Mouse (Mus musculus): ENCODE data around the gene Tspan14. TPM values are rescaled to one million over a fixed set of nuclear protein-coding genes. Genes with fewer than 3 reads are reported as not detected.
A peak's percentile ranks its signal among the peaks of the same experiment; 100 is the strongest.

The Tspan14 gene
- polyA plus RNA-seq, 1 experiment, result 94.2 TPM

GRCm38 (mm10) chr14:40886428-40887202, 80.0 kb downstream of the Tspan14 start:
- no peak for DNase-seq
- WGBS, result 83% methylated on average over 6 of the region's 6 CpGs
- H3K4me1 ChIP-seq (ENCODE audit: control insufficient read depth, insufficient read depth, low read length), result peaks cover 3% of the 10 kb centered on the region; the same call in 1 of the 2 replicates
- TF ChIP-seq POLR2A (IDR thresholded peaks at IDR 0.05; ENCODE audit: borderline replicate concordance, extremely low read depth, low read depth, low read length), result no peak
- TF ChIP-seq CTCF (IDR thresholded peaks at IDR 0.05; ENCODE audit: insufficient read depth, low read length), result peak; percentile 31; the same call in 1 of the 2 replicates
- H3K4me3 ChIP-seq (replicated peaks; ENCODE audit: extremely low read depth, low read depth, low read length), result no peak overlapping the region

- TF ChIP-seq POLR2A (IDR thresholded peaks at IDR 0.05; ENCODE audit: borderline replicate concordance, extremely low read depth, low read depth, low read length) (no peak), CTCF (IDR thresholded peaks at IDR 0.05; ENCODE audit: insufficient read depth, low read length) (no peak)
- H3K4me3 ChIP-seq (replicated peaks; ENCODE audit: extremely low read depth, low read depth, low read length), result no peak overlapping the region
- H3K4me1 ChIP-seq (ENCODE audit: control insufficient read depth, insufficient read depth, low read length), result peaks cover 3% of the 10 kb centered on the region; the same call in 1 of the 2 replicates
- WGBS, result 10% methylated on average over 1 of the region's 1 CpGs
- no peak for DNase-seq
Measured at GRCm38 (mm10) chr14:40885752-40886151, 80.9 kb downstream of the Tspan14 start.

- no peak for TF ChIP-seq POLR2A (IDR thresholded peaks at IDR 0.05; ENCODE audit: borderline replicate concordance, extremely low read depth, low read depth, low read length)
- no peak for TF ChIP-seq CTCF (IDR thresholded peaks at IDR 0.05; ENCODE audit: insufficient read depth, low read length)
- 24% methylated on average over 4 of the region's 4 CpGs for WGBS
Measured at GRCm38 (mm10) chr14:40885225-40885624, 81.4 kb downstream of the Tspan14 start.

GRCm38 (mm10) chr14:40874565-40874964, 92.0 kb downstream of the Tspan14 start:
- no peak overlapping the region for H3K4me3 ChIP-seq (replicated peaks; ENCODE audit: extremely low read depth, low read depth, low read length)
- no peak for TF ChIP-seq CTCF (IDR thresholded peaks at IDR 0.05; ENCODE audit: insufficient read depth, low read length)
- TF ChIP-seq POLR2A (IDR thresholded peaks at IDR 0.05; ENCODE audit: borderline replicate concordance, extremely low read depth, low read depth, low read length), result no peak

More at GRCm38 (mm10) chr14:40885225-40885624, 81.4 kb downstream of the Tspan14 start:
- peak; percentile 30 for DNase-seq
- H3K4me1 ChIP-seq (ENCODE audit: control insufficient read depth, insufficient read depth, low read length), result peaks cover 3% of the 10 kb centered on the region; the same call in 1 of the 2 replicates
- H3K4me3 ChIP-seq (replicated peaks; ENCODE audit: extremely low read depth, low read depth, low read length), result no peak overlapping the region

GRCm38 (mm10) chr14:40873961-40874360, 92.6 kb downstream of the Tspan14 start:
- Histone ChIP-seq H3K4me1 (ENCODE audit: control insufficient read depth, insufficient read depth, low read length) (no peaks in the 10 kb centered on the region), H3K4me3 (replicated peaks; ENCODE audit: extremely low read depth, low read depth, low read length) (no peak overlapping the region)
- no peak for DNase-seq
- TF ChIP-seq POLR2A (IDR thresholded peaks at IDR 0.05; ENCODE audit: borderline replicate concordance, extremely low read depth, low read depth, low read length) (no peak), CTCF (IDR thresholded peaks at IDR 0.05; ENCODE audit: insufficient read depth, low read length) (no peak)
- 85% methylated on average over 5 of the region's 5 CpGs for WGBS

More at GRCm38 (mm10) chr14:40874565-40874964, 92.0 kb downstream of the Tspan14 start:
- H3K4me1 ChIP-seq (ENCODE audit: control insufficient read depth, insufficient read depth, low read length), result no peaks in the 10 kb centered on the region
- DNase-seq, result no peak

GRCm38 (mm10) chr14:40870598-40870997, 96.0 kb downstream of the Tspan14 start:
- no peak overlapping the region for H3K4me3 ChIP-seq (replicated peaks; ENCODE audit: extremely low read depth, low read depth, low read length)
- 55% methylated on average over 3 of the region's 3 CpGs for WGBS
- no peaks in the 10 kb centered on the region for H3K4me1 ChIP-seq (ENCODE audit: control insufficient read depth, insufficient read depth, low read length)
- DNase-seq, result no peak
- no peak for TF ChIP-seq CTCF (IDR thresholded peaks at IDR 0.05; ENCODE audit: insufficient read depth, low read length)
- no peak for TF ChIP-seq POLR2A (IDR thresholded peaks at IDR 0.05; ENCODE audit: borderline replicate concordance, extremely low read depth, low read depth, low read length)

GRCm38 (mm10) chr14:40864811-40865514, 101.6 kb downstream of the Tspan14 start:
- no peak overlapping the region for H3K4me3 ChIP-seq (replicated peaks; ENCODE audit: extremely low read depth, low read depth, low read length)
- 52% methylated on average over 6 of the region's 6 CpGs for WGBS
- no peak for TF ChIP-seq POLR2A (IDR thresholded peaks at IDR 0.05; ENCODE audit: borderline replicate concordance, extremely low read depth, low read depth, low read length)
- no peak for TF ChIP-seq CTCF (IDR thresholded peaks at IDR 0.05; ENCODE audit: insufficient read depth, low read length)
- no peaks in the 10 kb centered on the region for H3K4me1 ChIP-seq (ENCODE audit: control insufficient read depth, insufficient read depth, low read length)
- DNase-seq, result no peak

- Histone ChIP-seq H3K4me3 (replicated peaks; ENCODE audit: extremely low read depth, low read depth, low read length) (no peak overlapping the region), H3K4me1 (ENCODE audit: control insufficient read depth, insufficient read depth, low read length) (no peaks in the 10 kb centered on the region)
- DNase-seq, result no peak
- TF ChIP-seq CTCF (IDR thresholded peaks at IDR 0.05; ENCODE audit: insufficient read depth, low read length) (no peak), POLR2A (IDR thresholded peaks at IDR 0.05; ENCODE audit: borderline replicate concordance, extremely low read depth, low read depth, low read length) (no peak)
- 80% methylated on average over 3 of the region's 3 CpGs for WGBS
Measured at GRCm38 (mm10) chr14:40863659-40864058, 102.9 kb downstream of the Tspan14 start.

GRCm38 (mm10) chr14:40863022-40863421, 103.6 kb downstream of the Tspan14 start:
- H3K4me3 ChIP-seq (replicated peaks; ENCODE audit: extremely low read depth, low read depth, low read length), result no peak overlapping the region
- DNase-seq, result no peak

More at GRCm38 (mm10) chr14:40863022-40863421, 103.6 kb downstream of the Tspan14 start:
- TF ChIP-seq POLR2A (IDR thresholded peaks at IDR 0.05; ENCODE audit: borderline replicate concordance, extremely low read depth, low read depth, low read length) (no peak), CTCF (IDR thresholded peaks at IDR 0.05; ENCODE audit: insufficient read depth, low read length) (no peak)
- H3K4me1 ChIP-seq (ENCODE audit: control insufficient read depth, insufficient read depth, low read length), result no peaks in the 10 kb centered on the region

Other genes with a start within 250 kb of the Tspan14 start
- gene Sh2d4b, start 73.5 kb downstream of the Tspan14 start, polyA plus RNA-seq (2012; rRNA removed), result 0.41 and 0.54 TPM in 2 replicates
- gene Fam213a, start 47.0 kb upstream of the Tspan14 start, polyA plus RNA-seq (2012; rRNA removed), result 12.6 and 12.8 TPM in 2 replicates
- gene Dydc2, start 102.4 kb upstream of the Tspan14 start, polyA plus RNA-seq (2012; rRNA removed), result 0.15 TPM in 1 of 2 replicates, not detected in the other
- gene Dydc1, start 106.1 kb upstream of the Tspan14 start, polyA plus RNA-seq (2012; rRNA removed), result 0.16 and 0.19 TPM in 2 replicates
- gene Mat1a, start 138.2 kb upstream of the Tspan14 start, polyA plus RNA-seq (2012; rRNA removed), result 3.5 and 6.0 TPM in 2 replicates
- 1,111 and 1,268 TPM in 2 replicates for gene Sftpa1, start 165.0 kb upstream of the Tspan14 start, polyA plus RNA-seq (2012; rRNA removed)
- 0.66 and 0.67 TPM in 2 replicates for gene Mbl1, start 184.7 kb upstream of the Tspan14 start, polyA plus RNA-seq (2012; rRNA removed)
- gene Sftpd, start 218.3 kb upstream of the Tspan14 start, polyA plus RNA-seq (2012; rRNA removed), result 235 and 279 TPM in 2 replicates

All from lung, adult 2 months (tissue).